Mouse (Mus musculus): ENCODE data around the gene Ghrl. TPM values are rescaled to one million over a fixed set of nuclear protein-coding genes. Genes with fewer than 3 reads are reported as not detected.

Ghrl gene
- polyA plus RNA-seq, 1 experiment from 2014 or later = 6.0 TPM

DNA sequence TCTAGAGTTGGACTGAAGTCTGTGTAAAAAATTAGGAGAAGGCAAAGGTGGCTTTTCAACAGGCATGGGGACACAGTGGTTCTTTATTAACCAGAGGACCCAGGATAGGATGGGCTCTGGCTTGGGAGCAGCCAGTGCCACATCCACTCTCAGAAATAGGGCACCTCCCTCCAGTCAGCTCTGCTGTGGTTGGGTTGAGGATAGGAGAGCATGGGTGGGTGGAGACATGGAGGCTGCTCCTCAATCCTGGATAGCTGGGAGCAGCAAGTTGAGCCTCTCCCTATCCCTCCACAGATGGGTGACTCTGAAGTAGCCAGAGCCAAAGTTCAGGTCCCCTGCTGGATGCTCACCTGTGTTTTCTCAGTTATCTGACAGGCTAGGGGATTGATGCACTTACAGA is 25.4 kb upstream of the Ghrl start:
- 0 out of 2 replicates have a peak, but pooled peaks cover 5% of the 10 kb centered on the region for H3K27me3 ChIP-seq (replicated peaks; ENCODE audit: insufficient read depth, low read length)
- no peak for ATAC-seq
- H3K4me2 ChIP-seq (replicated peaks; ENCODE audit: low read depth, low read length) = no peak overlapping the region

DNA sequence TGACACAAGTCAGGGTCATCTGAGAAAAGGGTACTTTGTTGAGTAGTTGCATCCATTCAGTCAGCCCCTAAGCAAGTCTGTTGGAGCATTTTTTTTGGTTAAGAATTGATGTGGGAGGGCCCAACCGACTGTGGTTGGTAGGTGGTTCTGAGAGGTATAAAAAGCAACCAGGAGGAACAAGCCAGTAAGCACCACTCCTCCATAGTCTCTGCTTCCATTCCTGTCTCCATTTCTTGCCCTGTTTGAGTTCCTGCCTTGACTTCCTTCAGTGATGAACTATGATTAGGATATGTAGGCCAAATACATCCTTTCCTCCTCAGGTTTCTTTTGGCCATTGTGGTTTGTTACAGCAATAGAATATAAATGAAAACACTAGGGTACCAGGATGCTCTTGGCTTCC is 23.4 kb upstream of the Ghrl start:
- no peak overlapping the region for H3K27ac ChIP-seq (ENCODE audit: low read length)
- H3K4me3 ChIP-seq (ENCODE audit: low read depth, low read length) = no peak overlapping the region
- 35% methylated on average over 1 of the region's 1 CpGs for WGBS
- DNase-seq (ENCODE audit: low spot score) = no peak
- H3K4me2 ChIP-seq (replicated peaks; ENCODE audit: low read depth, low read length) = no peak overlapping the region
- 0 out of 2 replicates have a peak, but pooled peaks cover 5% of the 10 kb centered on the region for H3K27me3 ChIP-seq (replicated peaks; ENCODE audit: insufficient read depth, low read length)
- H3K9ac ChIP-seq (replicated peaks; ENCODE audit: low read depth) = no peak overlapping the region
- H3K36me3 ChIP-seq (ENCODE audit: insufficient read depth, low read length) = no peaks in the 10 kb centered on the region
- H3K4me1 ChIP-seq (ENCODE audit: insufficient read depth, low read depth, low read length) = no peaks in the 10 kb centered on the region; the same call in 1 of the 2 replicates
- ATAC-seq = no peak
- no peaks in the 10 kb centered on the region for H3K9me3 ChIP-seq (ENCODE audit: low read length)
- no peak for TF ChIP-seq EP300 (IDR thresholded peaks at IDR 0.05)

More for the DNA sequence above, 25.4 kb upstream of the Ghrl start:
- Histone ChIP-seq H3K9me3 (ENCODE audit: low read length) (no peaks in the 10 kb centered on the region), H3K36me3 (ENCODE audit: insufficient read depth, low read length) (no peaks in the 10 kb centered on the region), H3K4me1 (ENCODE audit: insufficient read depth, low read depth, low read length) (no peaks in the 10 kb centered on the region), H3K4me3 (ENCODE audit: low read depth, low read length) (no peak overlapping the region), H3K27ac (ENCODE audit: low read length) (no peak overlapping the region), H3K9ac (replicated peaks; ENCODE audit: low read depth) (no peak overlapping the region)
- TF ChIP-seq CTCF (IDR thresholded peaks at IDR 0.05) (no peak), EP300 (IDR thresholded peaks at IDR 0.05) (no peak)
- no peak for DNase-seq (ENCODE audit: low spot score)

DNA sequence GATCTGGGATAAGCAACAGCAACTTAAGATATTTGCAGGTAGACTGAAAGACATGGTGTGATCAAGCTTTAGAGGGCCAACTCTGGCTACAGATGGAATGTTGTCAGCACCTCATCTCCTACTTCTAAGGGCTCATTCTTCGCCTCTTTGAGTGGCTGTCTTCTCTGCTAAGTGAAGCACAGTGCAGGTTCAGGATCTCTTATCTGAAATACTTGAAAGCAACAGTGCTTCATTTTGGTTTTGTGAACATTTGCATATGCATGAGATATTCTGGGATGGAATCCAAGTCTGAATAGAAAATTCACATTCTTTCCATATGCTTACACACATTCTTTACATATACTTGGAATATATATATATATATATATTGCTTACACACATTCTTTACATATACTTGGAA is 22.6 kb upstream of the Ghrl start:
- no peak for DNase-seq (ENCODE audit: low spot score)
- TF ChIP-seq CTCF (IDR thresholded peaks at IDR 0.05) (no peak), EP300 (IDR thresholded peaks at IDR 0.05) (no peak)
- 30% methylated on average over 1 of the region's 1 CpGs for WGBS

DNA sequence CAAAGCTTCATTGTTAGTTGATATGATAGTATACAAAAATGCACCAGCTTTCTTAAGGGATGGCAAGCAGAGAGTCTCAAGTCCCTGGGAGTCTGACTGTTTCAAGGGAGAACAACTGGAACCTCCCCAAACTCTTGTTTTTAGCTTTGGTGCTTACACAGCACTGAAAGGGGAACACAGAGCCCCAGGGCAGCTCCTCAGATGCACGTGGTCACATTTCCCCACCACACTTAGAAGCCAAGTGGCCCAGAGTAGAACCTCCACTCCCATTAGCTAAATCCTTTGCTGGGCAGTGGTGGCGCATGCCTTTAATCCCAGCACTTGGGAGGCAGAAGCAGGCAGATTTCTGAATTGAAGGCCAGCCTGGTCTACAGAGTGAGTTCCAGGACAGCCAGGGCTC is 21.7 kb upstream of the Ghrl start:
- H3K4me1 ChIP-seq (ENCODE audit: insufficient read depth, low read depth, low read length) = no peaks in the 10 kb centered on the region; the same call in 1 of the 2 replicates
- TF ChIP-seq EP300 (IDR thresholded peaks at IDR 0.05) (no peak), CTCF (IDR thresholded peaks at IDR 0.05) (no peak)
- no peaks in the 10 kb centered on the region for H3K9me3 ChIP-seq (ENCODE audit: low read length)
- no peak overlapping the region for H3K4me2 ChIP-seq (replicated peaks; ENCODE audit: low read depth, low read length)
- no peak for DNase-seq (ENCODE audit: low spot score)
- H3K27ac ChIP-seq (ENCODE audit: low read length) = no peak overlapping the region
- WGBS = 58% methylated on average over 2 of the region's 2 CpGs
- H3K36me3 ChIP-seq (ENCODE audit: insufficient read depth, low read length) = no peaks in the 10 kb centered on the region
- H3K27me3 ChIP-seq (replicated peaks; ENCODE audit: insufficient read depth, low read length) = no peaks in the 10 kb centered on the region
- no peak for ATAC-seq
- H3K9ac ChIP-seq (replicated peaks; ENCODE audit: low read depth) = no peak overlapping the region
- no peak overlapping the region for H3K4me3 ChIP-seq (ENCODE audit: low read depth, low read length)

More for the DNA sequence above, 22.6 kb upstream of the Ghrl start:
- H3K4me2 ChIP-seq (replicated peaks; ENCODE audit: low read depth, low read length) = no peak overlapping the region
- no peaks in the 10 kb centered on the region; the same call in 1 of the 2 replicates for H3K4me1 ChIP-seq (ENCODE audit: insufficient read depth, low read depth, low read length)
- 0 out of 2 replicates have a peak, but pooled peaks cover 3% of the 10 kb centered on the region for H3K27me3 ChIP-seq (replicated peaks; ENCODE audit: insufficient read depth, low read length)
- no peak overlapping the region for H3K27ac ChIP-seq (ENCODE audit: low read length)
- H3K9ac ChIP-seq (replicated peaks; ENCODE audit: low read depth) = no peak overlapping the region
- no peak for ATAC-seq
- no peaks in the 10 kb centered on the region for H3K9me3 ChIP-seq (ENCODE audit: low read length)
- H3K4me3 ChIP-seq (ENCODE audit: low read depth, low read length) = no peak overlapping the region
- H3K36me3 ChIP-seq (ENCODE audit: insufficient read depth, low read length) = no peaks in the 10 kb centered on the region

DNA sequence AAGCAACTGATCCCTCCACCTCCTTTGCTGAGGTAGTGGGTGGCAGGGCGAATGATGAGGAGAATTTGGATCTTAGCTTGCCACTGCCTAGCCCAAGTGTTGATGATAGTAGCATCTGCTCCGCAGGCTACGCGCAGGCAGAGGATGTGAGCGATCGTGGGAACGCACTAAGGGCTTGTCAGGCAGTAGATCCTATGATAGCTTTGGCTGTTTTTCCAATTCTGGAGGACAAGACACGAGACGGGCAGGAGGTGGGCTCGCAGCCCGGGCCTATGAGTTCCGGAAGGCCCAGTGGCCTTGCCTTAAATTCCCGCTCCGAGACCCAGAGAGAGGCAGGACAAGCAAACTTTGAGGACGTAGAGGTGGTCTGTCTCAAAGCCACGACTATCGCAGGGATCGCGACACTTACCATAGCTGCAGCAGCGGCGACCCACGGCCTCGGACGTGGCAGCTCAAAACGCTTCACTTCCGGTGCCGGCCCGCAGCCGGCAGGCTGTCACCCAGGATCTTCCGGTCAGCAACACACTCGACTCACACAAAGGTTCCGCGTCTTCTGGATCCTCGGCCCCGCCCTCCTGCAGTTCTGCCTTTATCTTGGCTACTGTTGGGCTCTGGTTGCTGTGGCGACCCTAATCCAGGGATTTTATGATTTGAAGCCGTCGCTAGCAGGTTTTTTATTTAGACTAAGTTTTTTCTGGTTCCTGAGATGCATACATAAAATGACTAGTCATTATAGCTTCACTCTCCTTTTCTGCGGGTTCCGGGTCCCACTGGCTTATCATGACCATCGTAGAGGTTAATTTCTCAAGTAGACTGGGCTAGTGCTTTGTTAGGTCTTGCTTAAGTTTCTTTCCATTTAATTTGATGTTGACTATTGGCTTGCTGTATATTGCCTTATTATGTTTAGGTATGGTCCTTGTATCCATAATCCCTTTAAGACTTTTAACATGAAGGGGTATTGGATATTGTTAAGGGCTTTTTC is 20.8 kb upstream of the Ghrl start, which contains the start of gene Sec13:
Gene Sec13 (minus strand): TSS at position 508 of the 982 bp plus-strand sequence.
- Histone ChIP-seq H3K9ac (replicated peaks; ENCODE audit: low read depth) (peak within 1 kb of the TSS; percentile 84), H3K4me1 (ENCODE audit: insufficient read depth, low read depth, low read length) (no peaks in the 10 kb centered on the region; the same call in 1 of the 2 replicates), H3K9me3 (ENCODE audit: low read length) (no peaks in the 10 kb centered on the region), H3K4me2 (replicated peaks; ENCODE audit: low read depth, low read length) (peak within 1 kb of the TSS; percentile 68), H3K27me3 (replicated peaks; ENCODE audit: insufficient read depth, low read length) (no peaks in the 10 kb centered on the region), H3K27ac (ENCODE audit: low read length) (peak within 1 kb of the TSS; percentile 68), H3K36me3 (ENCODE audit: insufficient read depth, low read length) (no peaks in the 10 kb centered on the region), H3K4me3 (ENCODE audit: low read depth, low read length) (peak within 1 kb of the TSS; percentile 77)
- ATAC-seq (peak; percentile 90), DNase-seq (ENCODE audit: low spot score) (peak; percentile 88)
- TF ChIP-seq CTCF (IDR thresholded peaks at IDR 0.05) (no peak; the same call in 1 of the 2 replicates), EP300 (IDR thresholded peaks at IDR 0.05) (peak; percentile 37; the same call in 1 of the 2 replicates)
- 7% methylated on average over 41 of the region's 41 CpGs for WGBS

DNA sequence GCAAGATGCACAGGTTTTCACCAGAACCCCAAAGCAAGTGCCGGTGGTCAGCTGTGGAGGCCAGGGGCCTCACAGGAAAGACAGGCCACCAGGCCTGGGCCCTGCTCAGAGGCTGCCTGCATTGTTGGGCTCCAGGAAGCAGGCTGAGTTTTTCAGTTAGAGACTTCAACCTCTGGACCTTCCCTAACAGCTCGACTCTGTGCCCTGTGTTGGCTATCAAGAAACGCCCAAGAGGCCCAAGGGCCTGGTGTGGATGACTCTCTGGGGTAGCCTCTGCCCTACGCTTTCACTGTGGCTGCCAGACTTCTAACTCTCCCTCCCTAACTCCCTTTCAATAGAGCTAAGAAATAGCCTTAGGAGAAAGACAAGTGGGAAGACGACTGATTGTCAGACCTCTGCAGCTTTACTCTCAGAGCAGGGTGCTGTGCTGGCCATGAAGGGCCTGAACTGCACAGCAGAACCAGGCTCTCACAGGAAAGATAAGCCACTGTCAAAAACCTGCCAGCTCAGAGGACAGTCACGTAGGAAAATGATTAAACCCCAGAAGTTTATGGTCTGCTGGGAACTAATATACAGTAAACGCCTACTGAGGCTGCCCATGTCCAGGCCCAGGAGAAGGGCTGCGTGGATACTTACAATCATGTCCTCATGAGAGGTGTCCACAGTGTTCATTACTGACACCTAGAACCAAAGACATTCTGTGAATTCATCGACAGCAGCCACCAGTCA is 17.8 kb upstream of the Ghrl start:
- Histone ChIP-seq H3K4me3 (ENCODE audit: low read depth, low read length) (no peak overlapping the region), H3K9ac (replicated peaks; ENCODE audit: low read depth) (no peak overlapping the region), H3K9me3 (ENCODE audit: low read length) (no peaks in the 10 kb centered on the region), H3K36me3 (ENCODE audit: insufficient read depth, low read length) (peaks cover 13% of the 10 kb centered on the region), H3K27me3 (replicated peaks; ENCODE audit: insufficient read depth, low read length) (no peaks in the 10 kb centered on the region), H3K4me1 (ENCODE audit: insufficient read depth, low read depth, low read length) (no peaks in the 10 kb centered on the region; the same call in 1 of the 2 replicates), H3K4me2 (replicated peaks; ENCODE audit: low read depth, low read length) (no peak overlapping the region), H3K27ac (ENCODE audit: low read length) (no peak overlapping the region)
- no peak for ATAC-seq
- DNase-seq (ENCODE audit: low spot score) = no peak
- no peak for TF ChIP-seq EP300 (IDR thresholded peaks at IDR 0.05)
- no peak for TF ChIP-seq CTCF (IDR thresholded peaks at IDR 0.05)
- 89% methylated on average over 9 of the region's 9 CpGs for WGBS

All from lung, postnatal 0 days (tissue).